Mouse (Mus musculus): ENCODE data around the gene Cwc27. TPM values are rescaled to one million over a fixed set of nuclear protein-coding genes. Genes with fewer than 3 reads are reported as not detected.

Cwc27 gene
- polyA plus RNA-seq, 1 experiment from 2014 or later: 24.0 TPM

DNA sequence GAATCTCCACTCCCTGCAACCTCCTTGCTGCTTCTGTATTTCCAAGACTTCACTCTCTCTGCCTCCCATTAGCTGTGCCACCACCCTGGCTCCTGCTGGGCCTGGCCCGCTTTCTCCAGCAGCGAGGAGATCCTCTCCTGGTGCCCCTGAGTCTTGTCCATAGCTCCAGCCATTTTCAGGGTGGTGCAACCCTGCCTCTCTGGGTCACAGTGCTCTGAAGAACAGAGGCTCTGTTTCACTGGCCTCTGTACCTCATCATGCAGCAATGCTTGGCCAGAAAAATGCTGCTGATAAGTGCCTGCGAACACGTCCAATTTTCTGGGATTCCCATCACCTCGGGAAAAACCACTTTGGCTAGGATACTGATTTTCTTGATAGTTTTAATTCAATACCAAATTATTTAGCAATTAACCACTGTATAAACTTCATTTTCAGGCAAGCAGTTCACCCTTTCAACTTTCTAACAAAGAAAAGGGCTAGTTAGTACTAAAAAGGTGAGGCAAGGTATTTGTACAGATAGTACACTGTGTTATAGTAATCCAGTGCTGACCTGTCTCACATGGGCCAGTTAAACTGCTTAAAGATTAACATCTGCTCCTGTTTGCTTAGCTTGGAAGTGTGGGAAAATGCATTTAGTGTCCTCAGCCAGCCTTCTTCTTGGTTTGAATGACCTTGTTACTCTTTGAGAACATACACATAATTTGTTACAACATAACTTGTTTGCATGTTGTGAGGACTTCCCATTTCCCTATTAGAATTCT lies 176.1 kb downstream of the Cwc27 start:
- peak overlapping the region; percentile 10; the same call in 1 of the 2 replicates for H3K27ac ChIP-seq (ENCODE audit: low read length)
- no peaks in the 10 kb centered on the region for H3K36me3 ChIP-seq (ENCODE audit: control insufficient read depth, insufficient read depth, low read length)
- peak; percentile 29; the same call in 1 of the 2 replicates for ATAC-seq (ENCODE audit: insufficient read depth, low FRiP score)
- H3K9me3 ChIP-seq (replicated peaks; ENCODE audit: control insufficient read depth, low read length): no peaks in the 10 kb centered on the region
- H3K4me1 ChIP-seq (ENCODE audit: control insufficient read depth, insufficient read depth, low read length): 0 out of 2 replicates have a peak, but pooled peaks cover 4% of the 10 kb centered on the region
- H3K4me3 ChIP-seq (replicated peaks; ENCODE audit: low read length): no peak overlapping the region
- H3K27me3 ChIP-seq (ENCODE audit: control insufficient read depth, insufficient read depth, low read length): no peaks in the 10 kb centered on the region
- no peak overlapping the region for H3K4me2 ChIP-seq (ENCODE audit: low read depth, low read length)
- no peak overlapping the region for H3K9ac ChIP-seq (ENCODE audit: low read length)
- 60% methylated on average over 5 of the region's 5 CpGs for WGBS

DNA sequence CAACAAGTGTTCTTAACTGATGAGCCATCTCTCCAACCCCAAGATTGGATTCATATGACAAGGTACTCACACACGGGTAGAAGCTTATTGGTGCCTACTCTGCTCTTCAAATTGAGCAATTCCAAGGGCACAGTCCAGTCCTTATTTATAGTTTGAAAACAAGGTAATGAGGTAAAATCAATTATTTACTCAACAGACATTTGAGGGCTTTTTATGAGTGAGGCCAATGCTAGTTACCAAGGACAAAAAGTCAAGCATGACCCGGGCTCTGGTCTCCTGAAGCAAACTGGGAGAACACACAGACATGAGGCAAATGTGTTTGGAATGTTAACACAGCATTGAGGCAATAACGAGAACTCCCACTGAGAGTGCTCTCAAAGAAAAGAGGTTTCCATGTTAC lies 178.0 kb downstream of the Cwc27 start:
- no peak overlapping the region for H3K27ac ChIP-seq (ENCODE audit: low read length)

DNA sequence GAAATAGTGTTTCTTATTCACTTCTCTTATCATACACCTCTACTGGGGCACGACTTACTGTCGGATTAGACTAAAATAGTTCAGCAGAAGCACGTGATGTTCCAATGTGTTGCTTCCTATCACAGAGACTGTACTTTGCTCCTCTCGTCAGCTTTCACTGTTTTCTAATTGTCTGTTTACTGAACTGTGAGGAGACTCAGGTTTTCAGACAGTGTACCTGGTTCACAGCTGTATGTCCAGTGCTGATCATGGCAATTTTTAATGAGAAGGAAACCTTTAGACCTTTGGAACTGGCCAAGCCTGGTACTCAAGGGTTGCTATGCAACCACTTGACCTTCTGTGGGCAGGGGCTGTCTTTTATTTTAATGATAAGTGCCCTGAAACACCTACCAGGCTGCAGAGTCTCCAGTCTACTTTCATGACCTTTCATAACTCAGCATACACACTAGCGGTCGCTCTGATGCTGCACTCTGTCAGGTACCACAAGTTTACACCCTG lies 180.9 kb downstream of the Cwc27 start:
- no peak overlapping the region for H3K9ac ChIP-seq (ENCODE audit: low read length)
- no peak overlapping the region for H3K27ac ChIP-seq (ENCODE audit: low read length)
- H3K4me2 ChIP-seq (ENCODE audit: low read depth, low read length): no peak overlapping the region
- H3K4me1 ChIP-seq (ENCODE audit: control insufficient read depth, insufficient read depth, low read length): 0 out of 2 replicates have a peak, but pooled peaks cover 11% of the 10 kb centered on the region
- no peaks in the 10 kb centered on the region for H3K27me3 ChIP-seq (ENCODE audit: control insufficient read depth, insufficient read depth, low read length)
- H3K9me3 ChIP-seq (replicated peaks; ENCODE audit: control insufficient read depth, low read length): no peaks in the 10 kb centered on the region
- no peak; the same call in 1 of the 2 replicates for ATAC-seq (ENCODE audit: insufficient read depth, low FRiP score)
- WGBS: 66% methylated on average over 6 of the region's 6 CpGs
- H3K4me3 ChIP-seq (replicated peaks; ENCODE audit: low read length): no peak overlapping the region
- no peaks in the 10 kb centered on the region for H3K36me3 ChIP-seq (ENCODE audit: control insufficient read depth, insufficient read depth, low read length)

More for the DNA sequence above, 178.0 kb downstream of the Cwc27 start:
- no peak for ATAC-seq (ENCODE audit: insufficient read depth, low FRiP score)
- Histone ChIP-seq H3K4me3 (replicated peaks; ENCODE audit: low read length) (no peak overlapping the region), H3K36me3 (ENCODE audit: control insufficient read depth, insufficient read depth, low read length) (no peaks in the 10 kb centered on the region), H3K4me1 (ENCODE audit: control insufficient read depth, insufficient read depth, low read length) (0 out of 2 replicates have a peak, but pooled peaks cover 4% of the 10 kb centered on the region), H3K9ac (ENCODE audit: low read length) (no peak overlapping the region), H3K27me3 (ENCODE audit: control insufficient read depth, insufficient read depth, low read length) (no peaks in the 10 kb centered on the region), H3K4me2 (ENCODE audit: low read depth, low read length) (no peak overlapping the region), H3K9me3 (replicated peaks; ENCODE audit: control insufficient read depth, low read length) (no peaks in the 10 kb centered on the region)
- 81% methylated on average over 3 of the region's 3 CpGs for WGBS

DNA sequence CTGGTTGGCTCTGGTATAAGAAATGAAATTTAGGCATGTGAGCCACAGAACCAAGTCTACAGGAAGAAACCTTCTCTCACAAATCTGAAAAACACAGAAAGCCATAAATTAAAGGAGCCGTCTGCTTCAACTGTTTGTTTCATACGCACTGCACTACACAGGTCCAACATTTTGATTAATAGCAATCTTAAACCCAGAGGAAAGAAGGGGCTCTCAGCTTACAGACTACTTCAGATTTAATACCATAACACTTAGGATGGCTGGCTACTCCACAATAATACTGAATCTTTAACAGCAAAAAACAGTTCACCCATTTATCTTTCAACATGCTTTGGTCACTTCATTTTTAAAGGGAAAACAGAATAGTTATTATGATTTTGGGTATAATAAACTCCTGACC lies 182.2 kb downstream of the Cwc27 start:
- Histone ChIP-seq H3K4me1 (ENCODE audit: control insufficient read depth, insufficient read depth, low read length) (0 out of 2 replicates have a peak, but pooled peaks cover 6% of the 10 kb centered on the region), H3K4me2 (ENCODE audit: low read depth, low read length) (no peak overlapping the region), H3K27me3 (ENCODE audit: control insufficient read depth, insufficient read depth, low read length) (no peaks in the 10 kb centered on the region), H3K9me3 (replicated peaks; ENCODE audit: control insufficient read depth, low read length) (no peaks in the 10 kb centered on the region), H3K9ac (ENCODE audit: low read length) (no peak overlapping the region), H3K36me3 (ENCODE audit: control insufficient read depth, insufficient read depth, low read length) (no peaks in the 10 kb centered on the region), H3K27ac (ENCODE audit: low read length) (no peak overlapping the region), H3K4me3 (replicated peaks; ENCODE audit: low read length) (no peak overlapping the region)
- 35% methylated on average over 2 of the region's 2 CpGs for WGBS
- no peak for ATAC-seq (ENCODE audit: insufficient read depth, low FRiP score)

DNA sequence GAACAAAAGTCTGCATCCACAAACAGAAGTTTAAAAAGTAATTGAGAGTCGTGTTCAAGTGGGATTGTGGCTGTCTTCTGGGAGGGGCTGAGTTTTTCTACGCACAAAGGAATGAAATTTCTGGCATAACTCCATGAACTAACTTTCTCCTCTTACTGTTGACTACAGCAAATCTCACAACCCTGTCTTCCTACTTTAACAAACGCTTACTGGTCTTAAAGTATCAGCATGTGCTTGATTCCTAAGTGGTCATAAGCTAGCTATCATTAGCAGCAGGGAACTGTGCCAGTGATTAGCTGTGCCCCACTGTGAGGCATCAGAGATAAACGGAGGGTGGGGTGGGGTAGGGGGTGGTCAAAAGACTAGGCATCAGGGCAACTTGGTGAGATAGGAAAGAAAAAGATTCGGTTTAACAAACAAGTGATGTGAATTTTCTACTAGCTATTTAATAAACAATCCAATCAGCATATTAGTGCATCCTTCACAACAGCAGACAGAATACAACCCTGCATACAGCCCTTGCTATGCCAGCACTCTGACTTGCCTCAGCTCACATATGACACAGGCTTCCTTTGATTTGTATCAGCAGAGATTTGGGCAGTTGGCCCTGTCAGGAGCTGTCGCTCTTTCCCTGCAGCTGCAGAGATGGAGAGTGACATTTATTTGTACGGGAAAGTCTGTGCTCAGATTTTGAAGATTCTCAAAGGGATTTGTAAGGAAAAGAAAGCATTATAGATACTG lies 184.3 kb downstream of the Cwc27 start:
- Histone ChIP-seq H3K9ac (ENCODE audit: low read length) (no peak overlapping the region), H3K4me1 (ENCODE audit: control insufficient read depth, insufficient read depth, low read length) (0 out of 2 replicates have a peak, but pooled peaks cover 6% of the 10 kb centered on the region), H3K4me3 (replicated peaks; ENCODE audit: low read length) (no peak overlapping the region), H3K27me3 (ENCODE audit: control insufficient read depth, insufficient read depth, low read length) (no peaks in the 10 kb centered on the region), H3K27ac (ENCODE audit: low read length) (peak overlapping the region; percentile 78), H3K9me3 (replicated peaks; ENCODE audit: control insufficient read depth, low read length) (no peaks in the 10 kb centered on the region), H3K36me3 (ENCODE audit: control insufficient read depth, insufficient read depth, low read length) (no peaks in the 10 kb centered on the region), H3K4me2 (ENCODE audit: low read depth, low read length) (peak overlapping the region; percentile 11; the same call in 1 of the 2 replicates)
- 43% methylated on average over 7 of the region's 7 CpGs for WGBS
- ATAC-seq (ENCODE audit: insufficient read depth, low FRiP score): peak; percentile 57; the same call in 1 of the 2 replicates

DNA sequence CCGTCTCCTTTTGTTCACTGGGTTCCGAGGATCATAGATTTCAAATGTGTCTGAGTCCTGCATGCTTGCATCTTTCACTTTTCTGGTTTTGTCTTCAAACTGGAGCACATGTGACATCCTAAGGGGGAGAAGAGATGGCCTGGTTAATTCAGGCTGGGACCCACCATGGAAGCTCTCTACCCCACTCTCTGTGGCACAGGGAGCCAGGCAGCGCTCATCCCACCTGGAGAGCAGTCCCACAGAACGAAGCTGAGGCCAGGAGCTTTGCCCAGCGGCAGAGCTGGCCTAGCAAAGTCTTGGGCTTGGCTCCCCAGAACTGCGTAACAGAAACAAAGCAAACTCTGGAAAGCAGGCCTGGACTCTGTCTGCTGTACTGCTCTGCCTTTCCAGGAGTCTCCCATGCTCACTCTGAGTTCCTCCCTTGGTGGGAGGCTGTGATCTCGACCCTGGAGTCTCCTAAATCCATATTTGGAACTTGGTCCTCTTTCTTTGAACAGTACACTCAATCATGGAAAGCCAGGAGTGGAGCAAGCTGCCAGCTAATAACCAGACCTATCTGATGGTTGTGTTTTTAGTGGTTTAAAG lies 185.2 kb downstream of the Cwc27 start:
- peak; percentile 76; the same call in 1 of the 2 replicates for ATAC-seq (ENCODE audit: insufficient read depth, low FRiP score)
- Histone ChIP-seq H3K36me3 (ENCODE audit: control insufficient read depth, insufficient read depth, low read length) (no peaks in the 10 kb centered on the region), H3K4me1 (ENCODE audit: control insufficient read depth, insufficient read depth, low read length) (0 out of 2 replicates have a peak, but pooled peaks cover 6% of the 10 kb centered on the region), H3K27ac (ENCODE audit: low read length) (peak overlapping the region; percentile 78), H3K27me3 (ENCODE audit: control insufficient read depth, insufficient read depth, low read length) (no peaks in the 10 kb centered on the region), H3K4me3 (replicated peaks; ENCODE audit: low read length) (no peak overlapping the region), H3K4me2 (ENCODE audit: low read depth, low read length) (peak overlapping the region; percentile 11; the same call in 1 of the 2 replicates), H3K9me3 (replicated peaks; ENCODE audit: control insufficient read depth, low read length) (no peaks in the 10 kb centered on the region), H3K9ac (ENCODE audit: low read length) (peak overlapping the region; percentile 60)
- 65% methylated on average over 7 of the region's 7 CpGs for WGBS

- Histone ChIP-seq H3K27ac (ENCODE audit: low read length) (peak overlapping the region; percentile 15; the same call in 1 of the 2 replicates), H3K36me3 (ENCODE audit: control insufficient read depth, insufficient read depth, low read length) (no peaks in the 10 kb centered on the region), H3K27me3 (ENCODE audit: control insufficient read depth, insufficient read depth, low read length) (no peaks in the 10 kb centered on the region), H3K4me3 (replicated peaks; ENCODE audit: low read length) (no peak overlapping the region), H3K9me3 (replicated peaks; ENCODE audit: control insufficient read depth, low read length) (no peaks in the 10 kb centered on the region), H3K9ac (ENCODE audit: low read length) (no peak overlapping the region), H3K4me2 (ENCODE audit: low read depth, low read length) (no peak overlapping the region), H3K4me1 (ENCODE audit: control insufficient read depth, insufficient read depth, low read length) (0 out of 2 replicates have a peak, but pooled peaks cover 6% of the 10 kb centered on the region)
- ATAC-seq (ENCODE audit: insufficient read depth, low FRiP score): no peak
- 76% methylated on average over 5 of the region's 5 CpGs for WGBS
Observed at GRCm38 (mm10) chr13:104630808-104631207, 186.1 kb downstream of the Cwc27 start.

GRCm38 (mm10) chr13:104629621-104630020 lies 187.3 kb downstream of the Cwc27 start:
- Histone ChIP-seq H3K4me1 (ENCODE audit: control insufficient read depth, insufficient read depth, low read length) (0 out of 2 replicates have a peak, but pooled peaks cover 6% of the 10 kb centered on the region), H3K36me3 (ENCODE audit: control insufficient read depth, insufficient read depth, low read length) (no peaks in the 10 kb centered on the region), H3K4me2 (ENCODE audit: low read depth, low read length) (no peak overlapping the region)

More at GRCm38 (mm10) chr13:104629621-104630020, 187.3 kb downstream of the Cwc27 start:
- Histone ChIP-seq H3K9ac (ENCODE audit: low read length) (no peak overlapping the region), H3K27me3 (ENCODE audit: control insufficient read depth, insufficient read depth, low read length) (no peaks in the 10 kb centered on the region), H3K4me3 (replicated peaks; ENCODE audit: low read length) (no peak overlapping the region), H3K9me3 (replicated peaks; ENCODE audit: control insufficient read depth, low read length) (no peaks in the 10 kb centered on the region), H3K27ac (ENCODE audit: low read length) (no peak overlapping the region)
- WGBS: 90% methylated on average over 11 of the region's 11 CpGs
- ATAC-seq (ENCODE audit: insufficient read depth, low FRiP score): no peak

Measured in stomach, embryonic 16.5 days (tissue).